Mouse (Mus musculus) lung, postnatal 10 days (tissue): ENCODE data around the gene Cog1.

ENCODE experiments used
- DNase-seq: peaks from one replicate; pipeline ENCODE4 v3.0.0; 2021

Gene Cog1

GRCm38 (mm10) chr11:113709272-113709671 is 60.3 kb downstream of the Cog1 start:
- no peak for DNase-seq

GRCm38 (mm10) chr11:113709731-113710256 is 60.8 kb downstream of the Cog1 start, which contains the start of gene Cpsf4l:
Gene Cpsf4l (minus strand): TSS chr11:113710017.
- DNase-seq = peak; percentile 57

- no peak for DNase-seq
Measured at GRCm38 (mm10) chr11:113710257-113710777, 61.3 kb downstream of the Cog1 start.

GRCm38 (mm10) chr11:113711061-113711460 is 62.1 kb downstream of the Cog1 start:
- no peak for DNase-seq

GRCm38 (mm10) chr11:113715078-113715674 is 66.2 kb downstream of the Cog1 start:
- no peak for DNase-seq

- no peak for DNase-seq
Measured at GRCm38 (mm10) chr11:113716132-113716531, 67.2 kb downstream of the Cog1 start.
